Mouse (Mus musculus) embryonic facial prominence, embryonic 13.5 days (tissue): ENCODE measurements around the gene Cd37. TPM values are rescaled to one million over a fixed set of nuclear protein-coding genes. Genes with fewer than 3 reads are reported as not detected.

Experiments
- ATAC-seq: fragments of 200-750 bp; cut with Nextera tagmentation; 2 replicates; pipeline ENCODE4 v1.8.0; 2017; ENCODE audit warnings: low read depth; ENCODE audit not compliant: insufficient number of reproducible peaks, insufficient read depth, low FRiP score, low TSS enrichment
- H3K27ac ChIP-seq: fragments of 300-500 bp; sonication (generic); 2 replicates; pipeline ENCODE4 v1.5.1; 2015; ENCODE audit warnings: moderate library complexity, mild to moderate bottlenecking, inconsistent platforms
- H3K27me3 ChIP-seq: fragments of 300-500 bp; sonication (generic); 2 replicates; pipeline ENCODE4 v1.6.1; 2015; ENCODE audit warnings: mild to moderate bottlenecking, inconsistent platforms
- H3K36me3 ChIP-seq: fragments of 300-500 bp; sonication (generic); 2 replicates; pipeline ENCODE4 v1.6.1; 2015; ENCODE audit warnings: mild to moderate bottlenecking, inconsistent platforms
- H3K4me1 ChIP-seq: fragments of 300-500 bp; sonication (generic); 2 replicates; pipeline ENCODE4 v1.6.1; 2015; ENCODE audit warnings: inconsistent platforms
- H3K4me2 ChIP-seq: fragments of 300-500 bp; sonication (generic); 2 replicates; pipeline ENCODE4 v1.6.1; 2015; ENCODE audit warnings: moderate library complexity, mild to moderate bottlenecking, inconsistent platforms
- H3K4me3 ChIP-seq: fragments of 300-500 bp; sonication (generic); 2 replicates; pipeline ENCODE4 v1.5.1; 2015; ENCODE audit warnings: mild to moderate bottlenecking, inconsistent platforms
- H3K9ac ChIP-seq: fragments of 300-500 bp; sonication (generic); 2 replicates; pipeline ENCODE4 v1.6.1; 2015; ENCODE audit warnings: mild to moderate bottlenecking, inconsistent platforms
- H3K9me3 ChIP-seq: fragments of 300-500 bp; sonication (generic); 2 replicates; pipeline ENCODE4 v1.6.1; 2016; ENCODE audit warnings: inconsistent platforms
- WGBS: fragments of 180-500 bp; shearing (Covaris S2); methylation state at CpG from one replicate; pipeline ENCODE4 v1.1.7; 2015; ENCODE audit warnings: mixed read lengths; 5-methylcytosine and 5-hydroxymethylcytosine counted together
- polyA plus RNA-seq: library from polyadenylated mRNA; unstranded; fragments of >200 nt; fragmentation: Nextera tagmentation; extraction: Ambion mirVana; gene quantifications from 2 replicates; pipeline ENCODE4 v1.2.1, GENCODE M21; 2015

Gene Cd37
- polyA plus RNA-seq, 1 experiment from 2014 or later: 2.8 TPM

DNA sequence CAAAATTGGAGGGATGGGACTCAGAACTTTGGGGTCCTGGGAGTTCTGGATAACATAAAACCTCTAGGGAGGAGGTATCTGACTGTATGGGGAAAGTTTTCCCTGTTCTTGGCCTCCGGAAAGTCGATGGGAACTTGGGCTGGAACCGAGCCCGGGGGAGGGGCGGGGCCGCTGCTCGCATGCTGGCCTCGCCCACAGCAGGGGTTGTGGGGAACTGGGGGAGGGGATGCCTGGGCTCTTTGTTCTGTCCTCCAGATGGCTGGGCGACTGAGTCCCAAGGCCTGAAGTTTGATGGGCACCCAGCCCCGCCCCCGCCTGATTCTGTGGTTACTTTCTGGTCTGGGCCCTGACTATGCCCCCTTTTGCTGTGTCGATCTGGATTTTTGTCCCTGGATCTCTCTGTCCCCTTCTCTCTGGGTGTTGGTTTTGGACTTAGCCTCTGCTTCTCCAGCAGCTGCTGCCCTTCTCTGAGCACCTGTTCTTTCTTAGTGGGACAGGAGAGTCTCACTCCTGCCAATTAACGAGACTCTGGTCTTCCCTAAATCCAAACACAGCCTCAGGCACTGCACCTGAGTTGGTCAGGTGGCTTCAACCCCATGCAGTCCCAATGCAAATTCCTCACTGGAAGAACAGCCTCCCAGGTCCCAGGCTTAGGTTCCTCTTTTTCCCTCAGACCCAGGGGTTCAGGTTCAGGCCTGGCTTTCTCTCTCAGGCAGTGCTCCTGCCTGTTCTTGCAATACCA, 22.3 kb downstream of the Cd37 start:
- H3K9ac ChIP-seq: peak overlapping the region; percentile 99
- peaks cover 44% of the 10 kb centered on the region for H3K4me1 ChIP-seq
- peak overlapping the region; percentile 84 for H3K4me2 ChIP-seq
- peak; percentile 77 for ATAC-seq
- peak overlapping the region; percentile 89 for H3K4me3 ChIP-seq
- peak overlapping the region; percentile 99 for H3K27ac ChIP-seq
- H3K9me3 ChIP-seq: no peaks in the 10 kb centered on the region
- H3K36me3 ChIP-seq: peaks cover 46% of the 10 kb centered on the region
- under 1% methylated on average over 13 of the region's 13 CpGs for WGBS
- peaks cover 11% of the 10 kb centered on the region for H3K27me3 ChIP-seq

DNA sequence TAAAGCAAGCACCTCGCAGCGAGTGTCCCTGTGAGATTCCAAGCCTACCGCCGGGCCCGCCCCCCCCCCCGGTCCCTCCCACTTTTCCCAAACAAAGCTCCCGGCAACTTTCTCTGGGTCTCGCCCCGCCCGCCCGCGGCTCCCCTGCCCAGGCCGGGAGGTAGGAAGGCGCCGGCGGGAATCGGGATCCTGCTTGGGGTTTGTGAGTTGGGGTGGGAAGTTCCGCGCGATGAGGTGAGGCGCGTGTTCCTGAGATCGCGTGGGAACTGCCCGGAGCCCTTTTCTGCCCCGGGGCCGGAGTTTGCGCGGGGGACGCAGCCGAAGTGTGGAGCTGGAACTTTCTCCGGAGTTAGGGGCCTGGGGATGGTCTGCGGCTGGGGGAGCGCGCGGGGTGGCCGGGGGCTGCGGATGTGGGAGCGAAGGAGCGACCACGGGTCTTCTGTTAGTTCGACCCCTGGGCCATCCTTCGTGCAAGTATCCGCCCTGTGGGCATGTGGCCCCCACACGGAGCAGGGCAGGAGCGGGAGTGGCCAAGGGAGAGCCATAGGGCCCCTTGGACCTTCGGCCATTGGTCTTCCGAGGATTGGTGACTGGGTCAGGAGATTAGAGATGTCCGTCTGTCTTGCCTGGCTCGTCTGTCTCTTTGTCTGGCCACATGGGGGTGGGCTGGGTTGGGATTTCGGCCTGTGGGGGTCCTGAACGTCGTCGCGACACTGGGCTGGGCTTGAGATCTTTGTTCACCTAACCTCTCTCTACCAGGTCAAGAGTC, 23.1 kb downstream of the Cd37 start, which contains the start of gene Tead2:
Tead2 (plus strand) TSS at position 81 of the 769 bp plus-strand sequence.
- Histone ChIP-seq H3K27me3 (peaks cover 19% of the 10 kb centered on the region), H3K27ac (peak within 1 kb of the TSS; percentile 99), H3K4me3 (peak within 1 kb of the TSS; percentile 89), H3K4me2 (peak within 1 kb of the TSS; percentile 84), H3K9ac (peak within 1 kb of the TSS; percentile 99), H3K36me3 (peaks cover 39% of the 10 kb centered on the region), H3K4me1 (peaks cover 41% of the 10 kb centered on the region), H3K9me3 (no peaks in the 10 kb centered on the region)
- ATAC-seq: peak; percentile 39; the same call in 1 of the 2 replicates
- under 1% methylated on average over 53 of the region's 55 CpGs for WGBS

DNA sequence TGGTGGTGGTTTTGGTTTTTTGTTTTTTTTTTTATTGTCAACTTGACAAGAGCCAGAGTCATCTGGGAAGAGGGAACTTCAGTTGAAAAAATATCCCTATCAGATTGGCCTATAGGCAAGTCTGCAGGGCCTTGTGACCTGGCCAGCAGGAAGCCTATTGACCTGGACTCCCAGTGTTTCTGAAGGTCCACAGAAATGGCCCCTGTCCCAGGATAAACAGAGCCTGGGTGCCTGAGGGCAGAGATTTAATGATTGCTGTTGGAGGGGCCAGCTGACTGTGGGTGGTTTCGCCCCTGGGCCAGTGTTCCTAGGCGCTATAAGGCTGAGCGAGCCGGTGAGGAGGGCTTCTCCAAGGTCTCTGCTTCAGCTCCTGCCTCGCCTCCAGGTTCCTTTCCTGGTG, 25.2 kb downstream of the Cd37 start:
- WGBS: 51% methylated on average over 5 of the region's 5 CpGs
- no peak overlapping the region for H3K9ac ChIP-seq
- peaks cover 35% of the 10 kb centered on the region for H3K27me3 ChIP-seq
- no peak overlapping the region for H3K4me2 ChIP-seq
- ATAC-seq: no peak
- no peak overlapping the region for H3K4me3 ChIP-seq
- no peak overlapping the region for H3K27ac ChIP-seq
- H3K4me1 ChIP-seq: peaks cover 34% of the 10 kb centered on the region
- 0 out of 2 replicates have a peak, but pooled peaks cover under 1% of the 10 kb centered on the region for H3K9me3 ChIP-seq
- peaks cover 17% of the 10 kb centered on the region for H3K36me3 ChIP-seq

GRCm38 (mm10) chr7:45212356-45212755, 26.6 kb downstream of the Cd37 start:
- 74% methylated on average over 7 of the region's 7 CpGs for WGBS
- Histone ChIP-seq H3K4me3 (0 out of 2 replicates have a peak overlapping the region, but pooled peaks have one; percentile 20), H3K36me3 (peaks cover 4% of the 10 kb centered on the region), H3K9ac (no peak overlapping the region), H3K27me3 (peaks cover 35% of the 10 kb centered on the region), H3K4me2 (no peak overlapping the region), H3K4me1 (peaks cover 21% of the 10 kb centered on the region), H3K27ac (no peak overlapping the region), H3K9me3 (peaks cover 4% of the 10 kb centered on the region; the same call in 1 of the 2 replicates)
- no peak for ATAC-seq

DNA sequence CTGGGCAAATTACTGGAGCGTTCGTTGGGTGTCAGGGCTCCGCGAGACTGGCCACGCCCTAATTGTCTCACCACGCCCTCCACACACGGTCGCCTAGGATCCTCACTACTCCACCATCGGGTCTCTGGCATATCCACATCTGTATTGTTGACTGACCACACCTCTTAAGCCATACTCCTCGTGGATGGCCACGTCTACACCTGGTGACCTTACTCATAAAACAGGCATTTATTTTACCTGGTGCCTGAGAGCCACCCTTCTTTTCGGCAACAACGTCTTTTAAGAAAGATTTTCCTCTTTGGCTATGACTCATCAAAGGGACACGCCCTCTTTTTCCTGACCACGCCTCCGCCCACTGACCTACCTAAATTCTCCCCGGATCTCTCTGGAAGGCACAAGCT, 27.1 kb downstream of the Cd37 start, which contains the start of gene Dkkl1:
Dkkl1 (minus strand) TSS at position 297 of the 401 bp plus-strand sequence.
- H3K36me3 ChIP-seq: no peaks in the 10 kb centered on the region
- no peak within 1 kb of the TSS for H3K27ac ChIP-seq
- H3K4me1 ChIP-seq: peaks cover 16% of the 10 kb centered on the region
- H3K4me2 ChIP-seq: peak within 1 kb of the TSS; percentile 44
- H3K9ac ChIP-seq: peak within 1 kb of the TSS; percentile 51; the same call in 1 of the 2 replicates
- H3K4me3 ChIP-seq: peak within 1 kb of the TSS; percentile 20
- peaks cover 4% of the 10 kb centered on the region; the same call in 1 of the 2 replicates for H3K9me3 ChIP-seq
- no peak for ATAC-seq
- 5% methylated on average over 17 of the region's 17 CpGs for WGBS
- H3K27me3 ChIP-seq: peaks cover 35% of the 10 kb centered on the region

GRCm38 (mm10) chr7:45211070-45211469, 27.8 kb downstream of the Cd37 start:
- H3K27me3 ChIP-seq: peaks cover 35% of the 10 kb centered on the region
- WGBS: 72% methylated on average over 10 of the region's 10 CpGs
- H3K27ac ChIP-seq: no peak overlapping the region
- H3K36me3 ChIP-seq: no peaks in the 10 kb centered on the region
- peaks cover 14% of the 10 kb centered on the region for H3K4me1 ChIP-seq
- peak overlapping the region; percentile 20; the same call in 1 of the 2 replicates for H3K4me3 ChIP-seq
- peaks cover 4% of the 10 kb centered on the region; the same call in 1 of the 2 replicates for H3K9me3 ChIP-seq
- H3K9ac ChIP-seq: 0 out of 2 replicates have a peak overlapping the region, but pooled peaks have one; percentile 51
- ATAC-seq: no peak
- peak overlapping the region; percentile 44; the same call in 1 of the 2 replicates for H3K4me2 ChIP-seq

DNA sequence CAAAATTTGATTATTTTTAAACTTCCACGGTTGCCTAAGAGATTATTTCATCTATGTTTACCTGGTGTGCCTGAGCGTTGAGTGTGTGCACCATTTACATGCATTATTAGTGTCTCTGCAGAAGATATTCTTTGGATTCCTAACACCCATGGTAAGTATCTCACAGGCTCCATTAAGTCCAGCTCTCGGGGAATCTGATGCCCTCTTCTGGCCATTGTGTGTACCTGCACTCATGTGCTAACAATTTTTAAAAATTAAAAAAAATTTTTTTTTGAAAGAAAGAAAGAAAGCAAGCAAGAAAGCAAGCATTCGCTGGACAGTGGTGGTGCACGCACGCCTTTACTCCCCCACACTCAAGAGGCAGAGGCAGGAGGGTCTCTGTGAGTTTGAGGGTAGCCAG, 30.7 kb downstream of the Cd37 start:
- 77% methylated on average over 6 of the region's 6 CpGs for WGBS

GRCm38 (mm10) chr7:45204380-45205143, 34.4 kb downstream of the Cd37 start, which contains the start of gene Ccdc155:
TSS of gene Ccdc155 (minus strand) at chr7:45204892.
- WGBS: 9% methylated on average over 43 of the region's 44 CpGs

More for the DNA sequence above, 30.7 kb downstream of the Cd37 start:
- Histone ChIP-seq H3K27me3 (peaks cover 35% of the 10 kb centered on the region), H3K27ac (no peak overlapping the region), H3K9ac (no peak overlapping the region), H3K4me1 (peaks cover 7% of the 10 kb centered on the region; the same call in 1 of the 2 replicates), H3K36me3 (no peaks in the 10 kb centered on the region), H3K4me2 (no peak overlapping the region), H3K4me3 (no peak overlapping the region), H3K9me3 (peaks cover 4% of the 10 kb centered on the region; the same call in 1 of the 2 replicates)
- ATAC-seq: no peak

GRCm38 (mm10) chr7:45202654-45203053, 36.3 kb downstream of the Cd37 start:
- H3K36me3 ChIP-seq: no peaks in the 10 kb centered on the region
- ATAC-seq: no peak
- no peak overlapping the region for H3K27ac ChIP-seq
- H3K4me3 ChIP-seq: no peak overlapping the region
- 59% methylated on average over 10 of the region's 10 CpGs for WGBS
- no peak overlapping the region for H3K9ac ChIP-seq
- no peak overlapping the region for H3K4me2 ChIP-seq
- H3K9me3 ChIP-seq: no peaks in the 10 kb centered on the region
- peaks cover 11% of the 10 kb centered on the region for H3K27me3 ChIP-seq
- H3K4me1 ChIP-seq: no peaks in the 10 kb centered on the region

More at GRCm38 (mm10) chr7:45204380-45205143, 34.4 kb downstream of the Cd37 start, which contains the start of gene Ccdc155:
- H3K4me2 ChIP-seq: peak within 1 kb of the TSS; percentile 55
- no peaks in the 10 kb centered on the region for H3K36me3 ChIP-seq
- H3K9me3 ChIP-seq: peaks cover 4% of the 10 kb centered on the region; the same call in 1 of the 2 replicates
- peak within 1 kb of the TSS; percentile 51; the same call in 1 of the 2 replicates for H3K27ac ChIP-seq
- peaks cover 7% of the 10 kb centered on the region for H3K27me3 ChIP-seq
- H3K9ac ChIP-seq: peak within 1 kb of the TSS; percentile 61
- no peaks in the 10 kb centered on the region for H3K4me1 ChIP-seq
- ATAC-seq: peak; percentile 87
- H3K4me3 ChIP-seq: peak within 1 kb of the TSS; percentile 48

- no peak overlapping the region for H3K9ac ChIP-seq
- no peaks in the 10 kb centered on the region for H3K4me1 ChIP-seq
- H3K4me2 ChIP-seq: no peak overlapping the region
- H3K9me3 ChIP-seq: no peaks in the 10 kb centered on the region
- H3K36me3 ChIP-seq: no peaks in the 10 kb centered on the region
- no peak overlapping the region for H3K4me3 ChIP-seq
- ATAC-seq: no peak
- H3K27me3 ChIP-seq: peaks cover 14% of the 10 kb centered on the region
- 81% methylated on average over 11 of the region's 11 CpGs for WGBS
- H3K27ac ChIP-seq: no peak overlapping the region
These were observed 40.0 kb downstream of the Cd37 start for GRCm38 (mm10) chr7:45198961-45199360.
